Mouse (Mus musculus): ENCODE data around the gene Gm49380.

Gm49380 gene

DNA sequence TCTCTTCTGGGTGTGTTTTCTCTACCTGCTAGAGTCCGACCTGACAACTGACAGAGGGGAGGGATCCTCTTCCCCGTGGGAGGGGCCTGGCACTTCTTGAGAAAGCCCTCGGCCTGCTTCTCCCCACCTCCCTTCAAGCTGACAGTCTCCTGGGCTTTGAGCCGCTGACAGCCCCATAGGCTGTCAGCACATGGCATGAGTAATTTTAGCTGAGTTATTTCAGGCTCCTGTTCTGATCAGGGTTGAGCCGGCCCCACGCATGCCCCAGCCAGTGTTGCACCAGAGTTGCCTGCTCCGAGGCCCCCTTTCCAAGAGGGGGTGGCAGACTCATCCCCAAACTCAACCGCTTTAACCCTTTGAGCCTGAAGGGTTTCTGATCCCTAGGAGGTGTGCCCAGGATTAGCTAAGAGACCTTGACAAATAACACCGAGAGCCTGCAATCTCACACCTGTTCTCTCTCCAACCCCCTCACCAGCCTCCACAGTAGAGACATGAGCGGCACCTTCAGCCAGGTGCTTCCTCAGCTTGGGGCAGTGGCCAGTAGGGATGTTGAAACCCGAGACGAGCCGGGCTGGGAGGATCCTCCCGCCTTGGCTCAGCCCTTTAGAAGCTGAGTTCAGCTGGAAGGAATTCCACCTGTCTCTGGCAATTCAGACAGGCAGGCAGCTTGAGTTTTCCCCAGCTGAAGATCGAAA lies 25.4 kb downstream of the Gm49380 start:
- peak in 1 of 2 experiments; percentile 61 for DNase-seq

DNA sequence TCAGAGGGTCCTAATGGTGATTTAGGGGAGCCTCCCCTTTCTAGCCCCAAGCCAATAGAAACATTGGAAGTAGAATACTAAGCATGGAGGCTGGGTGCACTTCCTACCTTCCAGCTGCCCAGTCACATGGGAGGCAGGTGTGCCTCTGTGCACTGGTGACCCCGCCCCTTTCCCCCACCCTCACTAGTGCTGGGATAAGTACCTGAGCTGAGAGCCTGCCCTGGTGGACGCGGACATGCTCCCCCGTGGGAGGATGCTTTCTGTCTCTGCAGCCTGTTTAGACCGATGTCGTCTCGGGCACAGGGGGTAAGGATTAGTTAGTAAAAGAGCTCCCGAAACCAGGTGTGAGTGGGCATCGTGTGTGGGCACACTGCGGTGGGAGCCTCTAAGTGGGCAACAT lies 26.3 kb downstream of the Gm49380 start:
- peak in 1 of 2 experiments; percentile 72 for DNase-seq

DNA sequence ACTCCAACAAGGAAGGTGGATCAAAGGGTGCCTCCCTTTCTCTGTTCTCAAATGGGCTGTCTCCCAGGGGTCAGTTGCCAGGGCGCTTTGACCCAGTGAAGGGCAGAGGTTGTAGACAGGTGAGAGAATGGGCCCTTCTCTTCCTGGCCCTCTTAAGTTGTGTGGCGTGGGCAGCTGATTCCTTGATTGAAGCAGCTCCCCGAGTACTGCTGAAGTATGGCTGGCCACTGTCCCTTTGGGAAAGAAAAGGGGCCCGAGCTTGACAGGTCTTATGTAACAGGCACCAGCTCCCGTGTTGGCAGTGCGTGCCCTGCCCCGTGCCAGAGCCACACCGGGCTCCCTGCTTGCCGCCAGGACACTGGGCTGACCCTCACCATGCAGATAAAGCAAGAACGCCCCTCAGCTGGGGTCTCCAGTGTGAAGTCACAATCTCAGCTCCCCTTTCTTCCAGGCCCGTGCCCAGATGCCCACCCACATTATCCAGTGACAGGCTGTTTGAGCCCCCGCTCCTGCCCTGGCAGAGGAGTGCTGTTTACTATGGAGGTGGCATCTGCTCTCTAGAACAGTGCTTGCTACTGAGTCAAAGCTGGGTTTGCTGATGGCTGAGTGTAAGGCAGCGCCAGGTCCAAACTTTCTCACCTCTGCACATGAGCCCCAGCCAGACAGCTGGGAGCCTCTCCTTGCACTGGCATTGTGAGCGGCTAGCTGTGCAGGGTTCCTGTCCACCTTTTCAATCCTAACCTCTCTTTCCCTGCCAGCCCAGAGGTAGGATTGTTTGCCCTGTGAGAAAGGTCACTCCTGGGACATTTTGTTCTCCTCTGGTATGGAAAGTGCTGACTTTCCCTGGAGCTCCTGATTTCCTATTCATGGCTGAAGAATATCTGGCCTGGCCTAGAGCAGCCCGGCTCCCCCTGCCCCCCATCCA lies 27.3 kb downstream of the Gm49380 start:
- DNase-seq, result peak; percentile 85

DNA sequence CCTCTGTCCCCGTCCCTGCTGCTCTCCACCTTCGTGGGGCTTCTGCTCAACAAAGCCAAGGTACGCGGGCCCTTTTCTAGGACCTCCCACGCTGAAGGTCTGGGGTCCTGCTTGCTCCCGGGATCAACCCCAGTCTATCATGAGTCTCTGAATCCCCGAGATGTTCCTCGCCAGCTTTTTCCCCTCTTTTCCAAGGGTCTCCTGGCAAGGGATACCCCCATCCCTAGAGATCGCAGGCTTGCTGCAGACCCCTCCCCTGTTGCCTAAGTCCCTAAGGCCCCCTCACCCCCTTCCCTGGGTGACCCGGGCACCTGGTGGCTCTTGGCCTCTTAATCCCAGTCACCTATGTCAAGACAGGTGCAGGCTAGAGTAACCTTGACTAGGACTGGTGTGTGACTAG lies 28.0 kb downstream of the Gm49380 start:
- DNase-seq, result no peak

DNA sequence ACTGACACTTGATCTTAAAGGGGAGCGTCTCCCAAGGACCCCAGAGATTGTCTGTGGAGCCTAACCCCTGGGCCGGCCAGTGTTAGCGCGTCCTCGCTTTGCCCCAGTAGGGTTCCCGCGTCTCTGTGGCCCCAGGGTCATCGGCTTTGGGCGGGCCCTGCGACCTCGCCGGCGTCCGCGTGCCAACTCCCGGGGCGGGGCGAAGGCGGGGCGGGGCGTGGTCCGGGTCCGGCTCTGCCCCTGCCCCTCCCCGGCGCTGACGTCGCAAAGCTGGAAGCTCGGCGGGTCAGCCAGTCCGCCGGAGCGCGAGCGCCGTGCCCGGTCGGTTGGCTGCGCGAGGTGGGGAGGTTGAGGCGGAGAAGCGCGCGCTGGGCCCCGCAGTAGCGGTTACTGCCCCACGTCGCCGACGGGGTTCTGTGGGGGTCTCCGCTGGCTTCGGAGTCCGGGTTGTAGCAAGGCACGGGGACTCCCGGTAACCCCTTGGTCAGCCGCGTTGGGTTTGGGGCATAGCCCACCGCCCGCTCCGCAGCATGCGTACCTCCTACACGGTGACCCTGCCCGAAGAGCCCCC lies 28.6 kb downstream of the Gm49380 start:
- peak; percentile 96 to 97 for DNase-seq

DNA sequence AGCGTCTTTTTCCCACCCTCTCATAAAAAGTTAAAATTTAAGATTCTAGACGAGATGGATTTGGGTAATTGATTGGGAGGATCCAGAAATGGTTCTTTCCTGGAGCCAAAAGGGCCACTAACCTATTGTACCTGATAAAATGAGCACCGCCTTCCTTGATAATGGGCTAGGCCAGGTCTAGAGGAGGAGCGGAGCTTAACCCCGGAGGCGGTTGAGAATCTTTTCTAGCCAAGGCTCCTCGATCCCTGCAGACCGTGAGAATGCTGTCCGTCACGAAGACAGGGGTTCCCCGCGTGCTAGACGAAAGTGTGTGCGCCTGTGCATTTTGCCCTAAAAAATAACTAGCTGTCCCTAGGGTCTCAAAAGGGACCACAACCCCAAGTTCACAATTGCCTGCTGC lies 29.1 kb downstream of the Gm49380 start:
- DNase-seq, result no peak

DNA sequence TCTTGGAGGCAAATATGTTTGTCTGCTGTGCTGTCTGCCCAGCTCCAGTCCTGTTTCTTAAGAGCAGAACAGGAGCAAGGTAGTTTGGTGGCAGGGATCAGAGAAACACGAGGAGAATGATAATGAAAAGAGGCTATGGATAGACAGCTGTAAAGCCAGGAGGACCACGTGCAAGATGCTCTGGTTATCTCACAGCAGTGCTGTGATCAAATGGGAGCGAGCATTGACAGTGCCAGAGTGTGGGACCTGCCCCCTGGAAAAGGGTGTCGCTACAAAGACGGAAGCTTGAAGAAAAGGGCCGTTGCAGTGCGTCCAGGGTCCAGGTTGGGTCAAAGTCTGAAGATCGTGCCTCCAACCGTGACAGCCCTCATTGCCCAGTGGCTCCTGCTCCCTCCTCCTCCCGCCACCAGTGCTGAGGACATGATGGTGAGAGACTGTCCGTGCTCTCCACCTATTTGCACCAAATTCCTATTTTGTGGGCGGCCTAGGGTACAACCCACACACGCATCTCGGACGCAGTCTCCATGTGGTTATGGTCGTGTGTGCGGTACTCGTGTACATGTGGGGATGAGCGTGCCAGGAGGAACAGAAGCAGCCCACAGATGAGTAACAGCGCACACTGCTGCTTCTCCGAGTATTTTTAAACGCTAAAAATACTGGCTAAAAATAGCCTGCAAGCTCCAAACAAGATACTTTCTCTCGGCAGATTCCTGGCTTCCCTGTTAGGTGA lies 29.7 kb downstream of the Gm49380 start:
- DNase-seq, result peak; percentile 91

DNA sequence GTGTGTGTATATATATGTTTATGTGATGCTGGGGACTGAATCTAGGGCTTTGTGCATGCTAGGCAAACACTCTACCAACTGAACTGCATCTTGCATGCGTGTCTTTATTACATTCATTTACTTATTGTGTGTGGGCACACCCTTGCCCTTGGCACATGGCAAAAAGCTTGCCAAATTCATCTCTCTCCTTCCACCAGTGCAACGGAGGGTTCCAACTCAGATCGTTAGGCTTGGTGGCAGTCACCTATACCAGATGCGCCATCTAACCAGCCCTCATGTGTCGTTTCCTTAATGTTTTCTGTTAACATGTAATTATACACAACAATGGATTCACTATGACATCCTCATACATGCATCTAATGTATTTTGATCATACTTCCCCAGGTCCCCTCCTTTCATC lies 31.0 kb downstream of the Gm49380 start:
- DNase-seq, result no peak

DNA sequence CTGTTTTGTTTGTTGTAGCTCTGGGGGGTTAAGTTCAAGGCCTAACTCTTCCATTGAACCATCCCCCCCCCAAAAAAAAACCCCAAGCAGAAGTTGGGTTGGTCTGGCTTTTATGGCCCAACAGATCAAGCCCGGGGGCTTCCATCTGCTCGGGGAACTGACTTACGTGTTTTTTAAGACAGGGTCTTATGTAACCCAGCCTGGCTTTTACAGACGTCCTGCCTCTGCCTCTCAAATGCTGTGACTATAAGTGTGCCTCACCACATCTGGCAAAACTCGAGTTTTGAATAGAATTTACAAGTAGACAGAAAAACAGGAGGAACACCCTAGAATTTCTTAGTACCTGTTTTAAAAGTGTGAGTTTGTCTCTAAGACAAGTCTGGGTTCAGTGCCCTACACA lies 31.7 kb downstream of the Gm49380 start:
- DNase-seq, result no peak

DNA sequence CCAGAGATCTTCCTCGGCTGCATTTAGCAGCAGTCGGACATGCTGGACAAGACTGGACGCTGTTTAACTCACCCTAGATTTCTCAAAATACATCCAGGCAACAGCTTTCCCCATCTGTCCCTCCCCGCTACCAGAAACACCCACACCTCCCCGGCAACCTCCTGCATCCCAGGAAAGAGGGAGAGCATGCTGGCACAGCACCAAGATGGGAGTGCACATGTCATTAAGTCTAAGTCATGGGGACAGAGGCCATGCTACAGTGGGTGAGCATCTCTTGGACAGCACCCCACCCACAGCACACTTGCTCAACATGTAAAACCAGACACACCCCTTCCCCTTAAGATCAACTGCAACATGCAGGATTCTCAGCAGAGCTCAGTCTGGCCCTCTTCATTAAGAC lies 32.3 kb downstream of the Gm49380 start:
- DNase-seq, result no peak

DNA sequence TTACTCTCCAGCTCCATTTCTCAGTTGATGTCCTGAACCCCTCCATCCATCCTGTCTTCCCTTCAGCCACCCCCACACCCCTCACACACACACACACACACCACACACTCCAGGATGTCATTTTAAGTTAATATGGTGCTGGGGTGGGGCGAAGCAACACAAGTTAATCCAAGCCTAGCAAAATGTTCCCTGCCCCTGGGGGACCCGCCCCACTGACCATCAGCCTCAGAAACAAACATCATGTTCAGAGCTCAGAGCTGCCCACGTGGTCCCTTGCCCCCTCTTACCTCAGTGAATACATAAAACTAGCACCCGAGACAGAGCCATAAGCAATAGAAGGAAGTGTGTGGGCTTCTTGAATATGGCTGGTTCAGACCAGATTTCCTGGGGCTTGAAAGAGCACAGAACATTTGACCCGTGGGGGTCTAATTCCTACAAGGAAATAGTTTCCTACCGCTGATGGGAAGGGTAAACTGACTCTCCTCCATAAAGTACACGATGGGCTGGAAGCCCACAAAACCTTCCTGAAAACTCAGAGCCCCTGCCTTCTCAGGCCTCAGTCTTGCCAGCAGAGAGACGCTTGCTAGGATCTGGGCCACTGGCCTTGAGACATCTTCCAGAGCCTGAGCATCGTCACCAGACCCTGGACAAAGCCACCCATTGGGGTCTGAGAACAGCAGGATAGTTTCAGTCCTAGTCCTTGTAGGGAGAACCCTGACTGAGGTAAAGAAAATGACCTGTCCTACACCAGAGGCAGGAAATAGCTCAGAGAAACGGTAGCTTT lies 33.1 kb downstream of the Gm49380 start:
- DNase-seq, result peak; percentile 87 to 93

DNA sequence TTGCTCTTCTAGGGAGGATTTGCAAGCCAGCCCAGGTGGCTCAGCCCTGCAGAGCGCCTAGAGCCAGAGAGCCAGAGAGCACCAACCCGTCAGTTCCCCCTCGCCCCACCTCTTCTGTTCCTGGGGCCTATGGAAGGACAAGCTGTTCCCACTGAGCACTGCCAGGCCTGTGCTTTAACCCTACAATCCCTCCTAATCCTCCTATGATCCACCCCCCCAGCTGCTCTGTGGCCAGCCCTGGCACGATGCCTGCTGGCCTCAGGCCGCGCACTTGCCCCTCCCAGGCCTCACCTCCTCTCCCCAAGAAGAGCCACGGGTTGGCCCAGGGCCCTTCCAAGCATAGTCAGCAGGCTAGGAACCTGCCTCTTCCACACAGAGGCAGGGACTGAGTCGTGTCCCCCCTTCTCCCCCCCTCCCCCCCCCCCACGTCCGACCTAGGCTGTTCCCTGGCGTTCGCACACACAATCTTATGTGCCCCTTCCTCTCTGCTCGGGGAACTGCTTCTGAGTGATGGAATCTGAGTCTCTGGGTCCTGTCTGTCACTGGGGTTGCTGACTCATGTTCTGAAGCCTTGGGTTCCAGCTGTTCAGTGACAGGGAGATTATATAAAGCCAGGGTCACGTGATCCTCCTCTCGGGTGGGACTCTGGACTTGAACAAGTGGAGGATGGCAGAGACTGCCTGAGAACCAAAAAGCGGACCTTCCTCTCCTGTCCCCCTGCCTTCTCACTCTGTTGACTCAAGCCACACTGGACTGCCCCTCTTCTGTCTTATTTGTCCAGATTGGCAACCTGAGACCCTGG lies 34.1 kb downstream of the Gm49380 start:
- DNase-seq, result peak; percentile 94 to 97

DNA sequence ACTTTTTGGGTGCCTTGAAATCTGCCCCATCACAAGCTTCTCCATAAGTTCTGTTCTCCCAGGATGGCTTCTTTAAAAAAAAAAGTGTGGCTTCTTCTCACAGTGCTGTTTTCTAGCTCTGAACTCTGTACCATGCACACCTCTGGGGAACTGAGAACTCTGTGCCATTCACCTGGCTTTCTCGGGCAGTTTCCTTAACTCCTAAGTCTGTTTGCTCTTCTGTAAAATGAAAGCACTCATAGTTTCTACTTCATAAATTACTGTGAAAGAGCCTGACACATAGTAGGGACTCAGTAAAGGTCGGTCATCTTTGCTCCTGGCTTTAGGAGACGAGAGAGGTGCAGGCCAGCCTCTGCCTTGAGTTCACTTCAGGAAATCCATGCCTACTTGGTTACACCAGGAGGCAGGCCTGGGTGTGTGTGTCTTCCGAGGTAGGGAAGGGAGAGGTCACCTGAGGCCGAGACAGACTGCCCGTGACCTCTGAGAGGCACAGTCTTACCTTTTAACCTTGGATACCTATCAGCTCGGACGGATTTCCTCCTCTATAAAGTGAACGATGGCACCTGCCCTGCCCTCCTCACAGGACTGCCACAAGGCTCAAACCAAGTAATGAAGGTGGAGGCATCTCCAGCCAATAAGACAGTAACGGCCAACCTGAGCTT lies 35.0 kb downstream of the Gm49380 start:
- peak; percentile 70 to 76 for DNase-seq

DNA sequence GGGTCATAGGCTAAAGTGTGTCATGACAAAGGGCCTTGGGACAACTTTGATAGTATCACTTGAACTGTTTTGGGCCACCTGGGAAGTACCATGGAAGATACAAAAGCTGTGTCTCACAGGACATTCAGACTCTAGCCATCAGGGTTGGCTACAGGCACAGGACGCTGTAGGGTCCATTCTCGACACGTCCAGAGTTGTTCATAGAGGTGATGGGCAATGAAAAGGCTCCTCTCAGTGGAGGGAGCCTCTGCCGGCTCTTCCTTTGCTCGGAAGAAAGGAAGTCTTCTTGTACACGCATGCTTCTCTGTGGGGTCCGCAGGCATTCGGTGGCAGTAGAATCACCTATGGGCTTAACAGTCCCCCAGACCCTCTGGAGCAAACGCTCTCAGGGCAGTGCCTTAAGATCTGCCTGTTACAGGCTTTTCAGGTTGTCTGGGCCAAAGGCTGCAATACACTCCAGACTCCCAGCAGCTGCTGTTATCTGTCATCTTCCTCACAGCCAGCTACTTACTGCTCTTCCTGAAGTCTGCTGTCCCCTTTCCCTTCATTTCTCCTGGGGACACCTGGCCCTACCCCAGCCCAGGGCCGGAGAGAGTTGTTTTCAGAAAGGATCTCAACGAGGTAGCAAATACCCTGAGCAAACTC lies 35.9 kb downstream of the Gm49380 start:
- DNase-seq, result peak; percentile 12 to 21

DNA sequence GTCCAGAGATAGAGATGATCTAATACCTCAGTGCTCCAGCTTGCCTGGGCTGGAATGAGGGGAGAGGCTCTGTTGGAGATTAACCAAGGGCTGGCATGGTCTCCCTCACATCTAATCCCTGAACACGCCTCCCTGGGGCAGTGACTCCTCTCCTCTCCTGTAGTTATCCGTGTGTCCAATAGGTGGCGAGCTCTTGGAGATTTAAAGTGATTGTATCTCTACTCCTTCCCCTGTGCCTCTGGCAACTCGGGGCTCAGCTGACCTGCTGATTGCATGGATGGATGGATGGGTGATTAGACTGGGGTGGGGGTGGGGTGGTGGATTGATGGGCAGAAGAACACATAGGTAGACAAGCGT lies 36.6 kb downstream of the Gm49380 start:
- peak; percentile 90 to 92 for DNase-seq

DNA sequence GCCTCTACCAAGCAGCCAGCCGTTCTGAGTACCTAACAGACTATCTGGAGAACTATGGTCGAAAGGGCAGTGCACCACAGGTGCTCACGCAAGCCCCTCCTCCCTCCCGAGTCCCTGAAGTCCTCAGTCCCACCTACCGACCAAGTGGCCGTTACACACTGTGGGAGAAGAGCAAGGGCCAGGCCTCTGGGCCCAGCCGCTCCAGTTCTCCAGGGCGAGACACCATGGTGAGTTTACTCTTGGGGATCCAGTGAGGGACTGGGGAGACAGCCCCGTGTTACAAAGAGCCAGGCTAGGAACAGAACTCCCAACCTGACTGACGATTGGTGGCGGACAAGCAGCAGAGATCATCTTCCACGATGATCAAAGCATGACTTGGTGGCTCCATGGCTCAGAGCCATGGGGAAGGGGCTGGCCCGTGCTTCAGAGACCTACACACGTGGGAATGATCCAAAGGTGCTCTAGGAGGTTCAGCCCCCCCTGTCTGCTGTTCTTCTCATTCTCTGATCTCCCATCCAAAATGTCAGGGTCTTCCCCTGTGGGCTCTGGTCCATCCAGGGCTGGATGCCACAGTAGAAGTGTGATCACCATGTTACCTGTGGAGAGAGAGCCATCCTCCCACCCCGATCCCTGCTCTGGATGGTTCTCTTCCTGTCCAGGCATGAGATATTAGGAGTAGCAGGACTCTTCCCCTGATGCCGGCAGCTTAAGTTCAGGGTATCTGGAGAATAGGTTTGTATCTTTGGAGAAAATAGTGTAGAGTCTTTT lies 37.1 kb downstream of the Gm49380 start:
- peak; percentile 43 to 53 for DNase-seq

DNA sequence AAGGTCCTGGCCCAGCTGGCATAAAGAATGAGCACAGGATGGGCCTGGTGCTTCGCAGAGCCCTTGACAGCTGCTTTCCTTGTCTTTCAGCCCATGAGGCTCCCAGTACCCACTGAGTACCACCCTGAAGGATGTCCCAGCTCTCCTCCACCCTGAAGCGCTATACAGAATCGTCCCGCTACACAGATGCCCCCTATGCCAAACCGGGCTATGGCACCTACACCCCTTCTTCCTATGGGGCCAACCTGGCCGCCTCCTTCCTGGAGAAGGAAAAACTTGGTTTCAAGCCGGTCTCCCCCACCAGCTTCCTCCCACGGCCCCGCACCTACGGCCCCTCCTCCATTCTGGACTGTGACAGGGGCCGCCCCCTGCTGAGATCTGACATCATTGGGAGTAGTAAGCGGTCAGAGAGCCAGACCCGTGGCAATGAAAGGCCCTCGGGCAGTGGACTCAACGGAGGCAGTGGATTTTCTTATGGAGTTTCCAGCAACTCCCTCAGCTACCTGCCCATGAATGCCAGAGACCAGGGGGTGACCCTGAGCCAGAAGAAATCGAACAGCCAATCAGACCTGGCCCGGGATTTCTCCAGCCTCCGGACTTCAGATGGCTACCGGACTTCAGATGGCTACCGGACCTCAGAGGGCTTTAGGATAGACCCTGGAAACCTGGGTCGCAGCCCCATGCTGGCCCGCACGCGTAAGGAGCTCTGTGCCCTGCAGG lies 37.9 kb downstream of the Gm49380 start:
- DNase-seq, result peak; percentile 35 to 52

DNA sequence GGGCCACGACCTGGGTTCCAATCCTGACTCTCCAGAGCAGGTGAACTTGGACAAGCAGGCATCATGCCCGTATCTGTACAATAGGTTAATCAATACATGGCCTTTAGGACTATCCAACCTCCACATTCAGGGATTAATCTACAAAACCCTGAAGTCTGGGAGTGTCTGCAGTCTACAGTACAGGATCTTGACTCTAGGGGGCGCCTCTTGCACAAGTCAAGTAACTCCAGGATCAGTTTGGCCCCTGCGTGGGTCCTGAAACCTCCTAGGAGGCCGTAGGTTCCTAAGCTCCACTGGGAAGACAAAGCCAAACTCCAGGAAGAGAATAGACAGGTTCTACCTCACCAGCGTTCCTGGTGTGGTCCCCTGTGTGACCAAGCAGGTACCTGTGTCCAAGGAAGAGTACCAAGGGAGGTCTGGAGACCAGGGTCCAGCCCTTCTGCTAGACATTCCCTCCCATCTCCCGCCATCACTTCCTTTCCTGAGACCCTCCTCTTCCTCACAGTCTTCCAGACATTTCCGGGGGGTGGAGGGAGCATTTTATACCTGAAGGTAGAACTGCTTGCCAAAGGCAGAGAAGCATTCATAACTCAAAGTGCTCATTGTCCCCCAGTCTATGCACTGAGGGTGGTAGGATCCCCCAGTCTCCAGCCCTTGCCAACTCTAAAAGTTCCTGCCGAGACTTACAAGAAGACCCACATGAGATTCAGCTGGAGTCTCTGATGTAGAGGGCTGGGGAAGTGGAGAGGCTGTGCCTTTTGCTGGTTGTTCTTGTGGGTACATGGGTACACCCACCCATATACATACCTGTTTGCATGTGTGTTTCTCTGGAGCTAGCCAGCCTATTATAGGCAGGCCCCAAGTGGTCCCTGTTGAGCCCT lies 38.7 kb downstream of the Gm49380 start:
- peak; percentile 63 to 73 for DNase-seq

All from kidney, adult 8-10 months (tissue).